Mouse (Mus musculus): ENCODE results near the gene Gm49387. TPM values are rescaled to one million over a fixed set of nuclear protein-coding genes. Genes with fewer than 3 reads are reported as not detected.

Gm49387 gene
- polyA plus RNA-seq, 1 experiment from 2014 or later: 1.2 TPM

- 88% methylated on average over 13 of the region's 13 CpGs for WGBS
- Histone ChIP-seq H3K4me1 (peaks cover 15% of the 10 kb centered on the region), H3K27me3 (replicated peaks) (no peaks in the 10 kb centered on the region), H3K9ac (no peak overlapping the region), H3K9me3 (no peaks in the 10 kb centered on the region), H3K27ac (no peak overlapping the region), H3K36me3 (replicated peaks) (no peaks in the 10 kb centered on the region), H3K4me3 (no peak overlapping the region), H3K4me2 (no peak overlapping the region)
- no peak for ATAC-seq (replicated peaks)
Observed at GRCm38 (mm10) chr14:31668326-31668725, 27.6 kb upstream of the Gm49387 start.

GRCm38 (mm10) chr14:31667741-31668140, 27.1 kb upstream of the Gm49387 start:
- H3K4me2 ChIP-seq: no peak overlapping the region
- no peak for ATAC-seq (replicated peaks)
- no peaks in the 10 kb centered on the region for H3K27me3 ChIP-seq (replicated peaks)
- H3K9ac ChIP-seq: no peak overlapping the region
- H3K4me1 ChIP-seq: peaks cover 21% of the 10 kb centered on the region
- no peak overlapping the region for H3K4me3 ChIP-seq
- H3K27ac ChIP-seq: no peak overlapping the region
- H3K9me3 ChIP-seq: no peaks in the 10 kb centered on the region
- WGBS: 91% methylated on average over 6 of the region's 6 CpGs
- no peaks in the 10 kb centered on the region for H3K36me3 ChIP-seq (replicated peaks)

DNA sequence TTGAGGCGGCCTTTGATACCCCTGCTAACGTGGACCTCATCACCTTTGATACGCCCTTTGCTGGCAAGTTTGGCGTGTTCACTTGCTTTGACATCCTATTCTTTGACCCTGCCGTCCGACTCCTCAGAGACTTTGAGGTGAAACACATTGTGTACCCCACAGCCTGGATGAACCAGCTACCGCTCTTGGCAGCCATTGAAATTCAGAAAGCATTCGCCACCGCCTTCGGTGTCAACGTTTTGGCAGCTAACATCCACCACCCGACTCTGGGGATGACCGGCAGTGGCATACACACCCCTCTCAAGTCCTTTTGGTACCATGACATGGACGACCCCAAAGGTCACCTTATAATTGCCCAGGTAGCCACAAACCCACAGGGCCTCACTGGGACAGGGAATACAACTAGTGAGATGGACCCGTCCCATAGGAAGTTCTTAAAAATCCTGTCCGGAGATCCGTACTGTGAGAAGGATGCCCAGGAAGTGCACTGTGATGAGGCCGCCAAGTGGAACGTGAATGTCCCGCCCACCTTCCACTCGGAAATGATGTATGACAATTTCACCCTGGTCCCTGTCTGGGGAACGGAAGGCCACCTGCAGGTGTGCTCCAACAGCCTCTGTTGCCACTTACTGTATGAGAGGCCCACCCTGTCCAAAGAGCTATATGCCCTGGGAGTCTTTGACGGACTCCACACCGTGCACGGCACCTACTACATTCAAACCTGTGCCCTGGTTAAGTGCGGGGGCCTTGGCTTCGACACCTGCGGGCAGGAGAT, 26.4 kb upstream of the Gm49387 start:
- 95% methylated on average over 28 of the region's 28 CpGs for WGBS
- Histone ChIP-seq H3K4me3 (no peak overlapping the region), H3K9me3 (no peaks in the 10 kb centered on the region), H3K27me3 (replicated peaks) (no peaks in the 10 kb centered on the region), H3K27ac (no peak overlapping the region), H3K4me2 (no peak overlapping the region), H3K9ac (no peak overlapping the region), H3K4me1 (peaks cover 27% of the 10 kb centered on the region), H3K36me3 (replicated peaks) (no peaks in the 10 kb centered on the region)
- ATAC-seq (replicated peaks): no peak

- Histone ChIP-seq H3K27me3 (replicated peaks) (no peaks in the 10 kb centered on the region), H3K36me3 (replicated peaks) (no peaks in the 10 kb centered on the region), H3K9me3 (no peaks in the 10 kb centered on the region), H3K4me3 (no peak overlapping the region), H3K9ac (no peak overlapping the region), H3K4me1 (peaks cover 38% of the 10 kb centered on the region), H3K27ac (no peak overlapping the region), H3K4me2 (no peak overlapping the region)
- 80% methylated on average over 4 of the region's 4 CpGs for whole genome bisulfite sequencing
- no peak for ATAC-seq (replicated peaks)
Observed at GRCm38 (mm10) chr14:31665566-31665940, 24.9 kb upstream of the Gm49387 start.

- Histone ChIP-seq H3K27ac (no peak overlapping the region), H3K27me3 (replicated peaks) (no peaks in the 10 kb centered on the region), H3K9ac (no peak overlapping the region), H3K9me3 (no peaks in the 10 kb centered on the region), H3K4me3 (no peak overlapping the region), H3K4me2 (no peak overlapping the region), H3K4me1 (peaks cover 42% of the 10 kb centered on the region), H3K36me3 (replicated peaks) (no peaks in the 10 kb centered on the region)
- ATAC-seq (replicated peaks): no peak
- WGBS: 74% methylated on average over 12 of the region's 12 CpGs
Observed at GRCm38 (mm10) chr14:31664903-31665565, 24.4 kb upstream of the Gm49387 start.

DNA sequence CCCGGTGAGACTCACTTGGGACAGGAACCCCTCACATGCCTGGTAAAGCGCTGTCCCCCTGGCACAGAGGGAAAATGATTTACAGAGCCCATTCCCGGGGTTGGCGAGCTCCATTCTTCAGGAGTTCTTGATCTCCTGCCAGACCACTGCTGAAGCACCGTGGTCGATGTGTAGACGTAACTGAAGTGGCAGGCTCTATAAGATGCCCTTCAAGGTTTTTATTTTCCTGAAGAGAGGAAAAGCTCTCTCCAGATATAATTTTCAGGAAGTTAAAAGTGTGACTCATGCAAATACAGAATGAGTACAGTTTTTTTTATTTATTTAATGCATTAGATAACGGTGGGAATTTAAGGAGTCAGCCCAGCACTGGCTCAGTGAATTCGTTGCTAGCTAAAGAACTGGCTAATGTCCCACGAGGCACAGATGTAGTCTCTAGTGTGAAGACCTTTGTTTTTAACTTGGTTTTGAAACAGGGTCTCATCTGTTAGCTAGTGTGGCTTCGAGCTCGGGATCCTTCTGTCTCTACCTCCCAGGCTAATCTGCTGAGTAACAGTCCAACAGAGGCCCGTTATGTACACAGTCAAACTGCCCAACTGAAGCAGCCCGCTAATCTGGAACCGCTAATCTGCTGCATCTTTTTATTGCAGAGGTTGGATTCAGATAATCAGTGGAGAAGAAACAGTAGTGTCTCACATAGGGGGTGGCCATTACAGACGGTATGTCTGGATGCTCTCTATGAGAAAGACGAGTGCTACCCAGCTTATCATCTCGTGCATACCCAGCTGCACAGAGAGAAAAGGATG, 23.6 kb upstream of the Gm49387 start:
- Histone ChIP-seq H3K9me3 (no peaks in the 10 kb centered on the region), H3K4me3 (no peak overlapping the region), H3K27ac (0 out of 2 replicates have a peak overlapping the region, but pooled peaks have one; percentile 98), H3K4me2 (no peak overlapping the region), H3K4me1 (peaks cover 45% of the 10 kb centered on the region), H3K9ac (no peak overlapping the region), H3K27me3 (replicated peaks) (no peaks in the 10 kb centered on the region), H3K36me3 (replicated peaks) (no peaks in the 10 kb centered on the region)
- no peak for ATAC-seq (replicated peaks)
- 54% methylated on average over 18 of the region's 18 CpGs for WGBS

DNA sequence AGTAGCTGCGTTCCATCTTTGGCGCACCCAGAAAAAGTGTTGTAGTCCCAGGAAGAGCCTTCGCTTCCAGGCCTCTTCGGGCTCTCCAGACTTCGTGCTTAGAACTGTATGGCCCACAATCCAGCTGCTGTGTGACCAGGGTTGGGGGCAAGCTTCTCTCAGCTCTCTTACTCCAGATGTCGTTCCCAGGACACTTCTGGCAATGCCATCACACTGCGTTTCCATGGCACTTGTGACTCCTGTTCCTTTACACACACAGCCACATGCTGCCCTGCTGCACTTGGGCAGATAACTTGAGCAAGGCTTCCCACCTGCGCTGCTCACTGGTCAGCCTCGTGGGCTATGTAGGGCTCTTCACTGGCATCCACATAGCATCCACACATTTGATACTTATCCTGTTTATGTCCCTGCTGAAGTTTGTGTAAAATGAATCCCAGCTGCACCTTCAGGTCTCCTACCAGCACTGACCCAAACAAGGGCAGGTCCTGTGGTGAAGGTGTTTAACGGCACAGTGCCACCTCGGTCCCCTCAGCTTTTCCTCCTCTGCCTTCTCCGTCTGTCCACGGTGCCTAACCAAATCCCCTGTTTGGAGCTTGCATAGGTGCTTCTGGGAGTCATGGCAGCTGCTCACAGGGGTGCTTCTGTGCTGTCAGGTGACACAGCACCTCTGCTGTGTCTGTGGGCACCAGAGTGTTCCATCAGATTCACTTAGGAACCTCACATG, 22.9 kb upstream of the Gm49387 start:
- 89% methylated on average over 13 of the region's 13 CpGs for WGBS
- Histone ChIP-seq H3K4me2 (no peak overlapping the region), H3K27ac (peak overlapping the region; percentile 98), H3K4me3 (no peak overlapping the region), H3K9me3 (no peaks in the 10 kb centered on the region), H3K27me3 (replicated peaks) (no peaks in the 10 kb centered on the region), H3K36me3 (replicated peaks) (no peaks in the 10 kb centered on the region), H3K9ac (no peak overlapping the region), H3K4me1 (peaks cover 45% of the 10 kb centered on the region)
- ATAC-seq (replicated peaks): no peak

GRCm38 (mm10) chr14:31662555-31663211, 22.0 kb upstream of the Gm49387 start:
- no peaks in the 10 kb centered on the region for H3K36me3 ChIP-seq (replicated peaks)
- peak overlapping the region; percentile 80 for H3K4me2 ChIP-seq
- H3K27ac ChIP-seq: peak overlapping the region; percentile 98
- no peaks in the 10 kb centered on the region for H3K9me3 ChIP-seq
- peak; percentile 52; the same call in 1 of the 2 replicates for ATAC-seq (replicated peaks)
- no peaks in the 10 kb centered on the region for H3K27me3 ChIP-seq (replicated peaks)
- peaks cover 45% of the 10 kb centered on the region for H3K4me1 ChIP-seq
- peak overlapping the region; percentile 71 for H3K9ac ChIP-seq
- peak overlapping the region; percentile 43 for H3K4me3 ChIP-seq
- WGBS: 30% methylated on average over 9 of the region's 9 CpGs

GRCm38 (mm10) chr14:31661671-31662554, 21.2 kb upstream of the Gm49387 start:
- 8% methylated on average over 44 of the region's 44 CpGs for WGBS
- peaks cover 45% of the 10 kb centered on the region for H3K4me1 ChIP-seq

DNA sequence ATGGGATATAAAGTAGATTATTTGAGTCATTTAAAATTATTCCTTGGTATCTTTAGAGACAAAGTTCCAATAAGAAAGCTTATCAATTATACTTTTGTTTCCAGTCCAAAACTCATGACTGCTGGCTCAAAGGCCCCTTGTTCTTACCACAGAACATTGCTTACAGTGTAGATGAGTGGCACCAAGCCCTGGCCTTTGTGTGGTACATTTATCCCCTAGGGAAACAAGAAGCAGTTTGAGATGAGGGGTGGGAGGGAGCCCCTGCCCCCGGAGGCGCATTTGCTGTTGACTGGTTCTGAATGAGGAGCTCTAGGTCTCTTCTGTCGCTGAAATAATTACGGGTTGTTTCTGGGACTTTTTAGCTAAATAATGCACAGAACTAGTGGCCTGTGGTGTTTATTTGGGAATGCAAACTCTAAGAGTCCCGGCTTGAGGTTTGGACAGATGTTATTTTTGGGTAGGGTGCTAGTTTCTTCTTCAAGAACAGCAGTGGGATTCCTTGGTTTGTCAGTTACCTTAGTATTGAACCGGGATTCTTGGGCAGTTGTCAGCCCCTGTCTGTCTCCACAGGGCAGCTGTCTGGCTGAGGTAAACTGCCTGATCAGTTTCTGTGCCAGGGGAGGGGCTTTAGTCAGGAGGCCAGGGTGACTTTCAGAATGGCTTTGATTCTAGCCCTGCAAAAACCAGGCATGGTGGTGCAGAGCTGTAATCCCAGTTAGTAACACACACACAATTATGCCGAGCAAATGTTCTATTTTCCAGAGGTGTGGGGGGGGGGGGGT, 19.8 kb upstream of the Gm49387 start:
- Histone ChIP-seq H3K4me2 (no peak overlapping the region), H3K36me3 (replicated peaks) (no peaks in the 10 kb centered on the region), H3K27me3 (replicated peaks) (no peaks in the 10 kb centered on the region), H3K9me3 (no peaks in the 10 kb centered on the region), H3K9ac (no peak overlapping the region), H3K4me1 (peaks cover 45% of the 10 kb centered on the region), H3K27ac (peak overlapping the region; percentile 98), H3K4me3 (no peak overlapping the region)
- no peak for ATAC-seq (replicated peaks)
- WGBS: 68% methylated on average over 7 of the region's 7 CpGs

More at GRCm38 (mm10) chr14:31661671-31662554, 21.2 kb upstream of the Gm49387 start:
- no peaks in the 10 kb centered on the region for H3K36me3 ChIP-seq (replicated peaks)
- peak overlapping the region; percentile 43 for H3K4me3 ChIP-seq
- peak; percentile 96 for ATAC-seq (replicated peaks)
- H3K27me3 ChIP-seq (replicated peaks): no peaks in the 10 kb centered on the region
- no peaks in the 10 kb centered on the region for H3K9me3 ChIP-seq
- H3K4me2 ChIP-seq: peak overlapping the region; percentile 80
- peak overlapping the region; percentile 71 for H3K9ac ChIP-seq
- H3K27ac ChIP-seq: peak overlapping the region; percentile 98
